Mouse (Mus musculus): ENCODE results near the gene Atrnl1. TPM values are rescaled to one million over a fixed set of nuclear protein-coding genes. Genes with fewer than 3 reads are reported as not detected.
"Not testable (repeated sequence)": the region's sequence is repeated elsewhere in the genome, so short reads cannot be mapped to it uniquely, and the experiment has no call there.

Gene Atrnl1
- total RNA-seq, 2 experiments from 2014 or later = 63.4 to 68.6 TPM

- DNase-seq (ENCODE audit: low spot score in 2 of 2) = peak; percentile 52 to 79
These were observed 205.6 kb downstream of the Atrnl1 start for GRCm38 (mm10) chr19:57816221-57816996.

GRCm38 (mm10) chr19:57817736-57818135 lies 206.9 kb downstream of the Atrnl1 start:
- DNase-seq (ENCODE audit: low spot score in 2 of 2) = no peak

GRCm38 (mm10) chr19:57823446-57823845 lies 212.6 kb downstream of the Atrnl1 start:
- no peak for DNase-seq (ENCODE audit: low spot score in 2 of 2)

- no peak for DNase-seq (ENCODE audit: low spot score in 2 of 2)
These were observed 214.7 kb downstream of the Atrnl1 start for GRCm38 (mm10) chr19:57825271-57826207.

GRCm38 (mm10) chr19:57833083-57833482 lies 222.2 kb downstream of the Atrnl1 start:
- DNase-seq (ENCODE audit: low spot score in 2 of 2) = peak in 1 of 2 experiments; percentile 21

GRCm38 (mm10) chr19:57837882-57838281 lies 227.0 kb downstream of the Atrnl1 start:
- no peak for DNase-seq (ENCODE audit: low spot score in 2 of 2)

GRCm38 (mm10) chr19:57838546-57838945 lies 227.7 kb downstream of the Atrnl1 start:
- no peak for DNase-seq (ENCODE audit: low spot score in 2 of 2)

GRCm38 (mm10) chr19:57849915-57850314 lies 239.1 kb downstream of the Atrnl1 start:
- no peak for DNase-seq (ENCODE audit: low spot score in 2 of 2)

- DNase-seq (ENCODE audit: low spot score in 2 of 2) = no peak
These were observed 257.5 kb downstream of the Atrnl1 start for GRCm38 (mm10) chr19:57868350-57868749.

- DNase-seq (ENCODE audit: low spot score in 2 of 2) = no peak
These were observed 260.0 kb downstream of the Atrnl1 start for GRCm38 (mm10) chr19:57870871-57871270.

GRCm38 (mm10) chr19:57876057-57876456 lies 265.2 kb downstream of the Atrnl1 start:
- no peak for DNase-seq (ENCODE audit: low spot score in 2 of 2)

- DNase-seq (ENCODE audit: low spot score in 2 of 2) = no peak
These were observed 266.5 kb downstream of the Atrnl1 start for GRCm38 (mm10) chr19:57877343-57877742.

GRCm38 (mm10) chr19:57878583-57878982 lies 267.7 kb downstream of the Atrnl1 start:
- DNase-seq (ENCODE audit: low spot score in 2 of 2) = no peak

GRCm38 (mm10) chr19:57879841-57880240 lies 269.0 kb downstream of the Atrnl1 start:
- not testable (repeated sequence) for DNase-seq (ENCODE audit: low spot score in 2 of 2)

GRCm38 (mm10) chr19:57881927-57882326 lies 271.1 kb downstream of the Atrnl1 start:
- no peak for DNase-seq (ENCODE audit: low spot score in 2 of 2)

GRCm38 (mm10) chr19:57888871-57889270 lies 278.0 kb downstream of the Atrnl1 start:
- no peak for DNase-seq (ENCODE audit: low spot score in 2 of 2)

GRCm38 (mm10) chr19:57889741-57890140 lies 278.9 kb downstream of the Atrnl1 start:
- no peak for DNase-seq (ENCODE audit: low spot score in 2 of 2)

- no peak for DNase-seq (ENCODE audit: low spot score in 2 of 2)
These were observed 280.1 kb downstream of the Atrnl1 start for GRCm38 (mm10) chr19:57890954-57891353.

GRCm38 (mm10) chr19:57894191-57894590 lies 283.4 kb downstream of the Atrnl1 start:
- no peak for DNase-seq (ENCODE audit: low spot score in 2 of 2)

GRCm38 (mm10) chr19:57900037-57900436 lies 289.2 kb downstream of the Atrnl1 start:
- DNase-seq (ENCODE audit: low spot score in 2 of 2) = peak in 1 of 2 experiments; percentile 29

- DNase-seq (ENCODE audit: low spot score in 2 of 2) = no peak
These were observed 298.6 kb downstream of the Atrnl1 start for GRCm38 (mm10) chr19:57909466-57909865.

- DNase-seq (ENCODE audit: low spot score in 2 of 2) = no peak
These were observed 299.8 kb downstream of the Atrnl1 start for GRCm38 (mm10) chr19:57910650-57911049.
